Mouse (Mus musculus) Patski (cell line): ENCODE measurements around the gene Rd3. TPM values are rescaled to one million over a fixed set of nuclear protein-coding genes. Genes with fewer than 3 reads are reported as not detected.

Source experiments
- ATAC-seq: fragments of 100-300 bp; one replicate; pipeline ENCODE4 v1.8.0; 2021
- CTCF ChIA-PET: fragments of 350-600 bp; sonication (Branson Sonifier 250); formaldehyde crosslinking; loops from one replicate; lab custom pipeline; 2022; ENCODE audit warnings: inconsistent platforms; lab: Charles Lee
- POLR2A ChIA-PET: fragments of 350-600 bp; sonication (Branson Sonifier 250); formaldehyde crosslinking; loops from one replicate; lab custom pipeline; 2022; ENCODE audit warnings: antibody characterized with exemption, inconsistent platforms; lab: Charles Lee
- DNase-seq: peaks from one replicate; pipeline ENCODE4 v3.0.0-alpha.2; 2011; ENCODE audit warnings: low read depth, low spot score
- H3K27me3 ChIP-seq: fragments of 371-371 bp; one replicate; pipeline ENCODE4 v1.5.1; 2021
- CTCF ChIP-seq: fragments of 100-300 bp; IDR thresholded peaks from one replicate; pipeline ENCODE4 v1.5.1; 2021
- in situ Hi-C: fragments of 300-500 bp; cut with MboI; formaldehyde crosslinking; loops from 3 replicates; pipeline ENCODE4 v1.11.1; 2018; ENCODE audit warnings: low pct_unique_long_range_greater_than_20kb, mixed read lengths
- polyA plus RNA-seq: library from polyadenylated mRNA; unstranded; gene quantifications from one replicate; pipeline ENCODE4 v1.2.3, GENCODE M21; 2021

Gene Rd3
- polyA plus RNA-seq, 1 experiment from 2014 or later = 0.06 TPM

DNA sequence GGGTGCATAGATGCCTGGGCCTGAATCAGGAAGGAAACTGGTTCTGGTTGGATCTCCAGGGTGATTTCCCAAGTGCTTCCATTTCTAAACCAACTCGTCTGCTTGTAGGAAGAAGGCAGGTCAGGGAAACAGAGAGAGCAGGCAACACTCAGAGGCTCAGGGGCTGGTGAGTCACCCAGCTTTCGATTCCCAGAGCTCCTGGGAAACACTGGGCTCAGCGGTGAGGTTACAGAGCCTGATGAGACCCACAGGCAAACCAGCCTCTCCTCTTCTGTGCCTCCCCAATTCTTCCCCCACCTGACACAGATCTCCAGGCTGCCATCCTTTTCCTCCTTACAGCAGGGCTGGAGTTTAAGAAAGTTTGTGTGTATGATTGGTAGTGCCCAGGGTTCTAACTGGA lies 13.8 kb upstream of the Rd3 start:
- CTCF ChIA-PET = interaction anchor here (0.6 to 4.0 kb wide), 17 partner anchors 8 to 136 kb away, joined by 3 to 84 read pairs (median 4); partner anchors contain the start of gene Traf5
- peak; percentile 48 for DNase-seq
- POLR2A ChIA-PET = interaction anchor here (1.0 to 3.0 kb wide), 3 partner anchors 127 to 129 kb away, joined by 3 to 11 read pairs (median 7); partner anchors contain the start of gene Traf5
- no peak for TF ChIP-seq CTCF
- in situ Hi-C loops = no loop called here
- H3K27me3 ChIP-seq = no peaks in the 10 kb centered on the region
- ATAC-seq = peak; percentile 68

DNA sequence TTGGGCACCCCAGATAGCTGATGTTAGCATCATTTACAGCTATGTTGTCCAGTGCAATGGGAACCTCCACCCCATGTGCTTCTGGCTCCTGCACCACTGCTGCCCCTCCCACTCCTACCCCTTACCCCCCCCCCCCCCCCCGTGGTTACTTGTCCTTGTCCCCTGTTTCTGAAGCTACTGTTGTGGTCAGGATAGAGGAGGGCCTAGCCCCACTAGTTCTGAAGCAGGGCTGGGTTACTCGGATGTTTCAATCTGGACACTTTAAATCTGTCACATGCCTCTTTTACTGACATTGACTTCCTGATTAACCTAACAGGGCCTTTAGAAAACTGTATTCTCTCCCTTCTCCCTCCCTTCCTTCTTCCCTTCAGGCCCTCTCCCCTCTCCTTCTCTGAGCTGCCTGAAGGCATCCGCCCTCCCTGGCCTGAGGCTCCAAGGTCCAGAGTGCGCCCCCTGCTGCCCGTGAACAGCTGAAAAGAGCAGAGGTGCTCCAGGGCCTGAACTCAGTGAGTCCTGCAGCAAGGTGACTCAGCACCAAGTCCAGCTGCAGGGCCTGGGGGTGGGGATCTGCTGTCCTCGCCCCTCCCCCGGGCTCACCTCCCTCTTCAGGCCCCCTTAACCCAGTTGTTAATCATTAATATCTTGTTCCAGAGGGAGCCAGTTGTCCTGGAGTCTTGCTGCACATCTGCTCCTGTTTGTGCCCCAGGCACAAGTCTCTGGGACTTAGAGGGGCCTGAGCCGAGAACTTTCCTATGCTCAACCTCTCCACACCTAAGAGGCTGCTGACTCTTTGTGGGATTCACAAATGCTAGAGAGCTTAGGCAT lies 13.0 kb upstream of the Rd3 start:
- ATAC-seq = peak; percentile 89
- ChIA-PET CTCF (interaction anchor here (0.6 to 4.0 kb wide), 27 partner anchors 9 to 388 kb away, joined by 3 to 84 read pairs (median 5); partner anchors contain the start of genes Dtl, Ints7 and Traf5), POLR2A (interaction anchor here (1.6 to 3.0 kb wide), 2 partner anchors 129 to 130 kb away, joined by 7 to 11 read pairs; partner anchors contain the start of gene Traf5)
- H3K27me3 ChIP-seq = no peaks in the 10 kb centered on the region
- in situ Hi-C loops = no loop called here
- peak; percentile 93 for TF ChIP-seq CTCF
- peak; percentile 50 for DNase-seq

DNA sequence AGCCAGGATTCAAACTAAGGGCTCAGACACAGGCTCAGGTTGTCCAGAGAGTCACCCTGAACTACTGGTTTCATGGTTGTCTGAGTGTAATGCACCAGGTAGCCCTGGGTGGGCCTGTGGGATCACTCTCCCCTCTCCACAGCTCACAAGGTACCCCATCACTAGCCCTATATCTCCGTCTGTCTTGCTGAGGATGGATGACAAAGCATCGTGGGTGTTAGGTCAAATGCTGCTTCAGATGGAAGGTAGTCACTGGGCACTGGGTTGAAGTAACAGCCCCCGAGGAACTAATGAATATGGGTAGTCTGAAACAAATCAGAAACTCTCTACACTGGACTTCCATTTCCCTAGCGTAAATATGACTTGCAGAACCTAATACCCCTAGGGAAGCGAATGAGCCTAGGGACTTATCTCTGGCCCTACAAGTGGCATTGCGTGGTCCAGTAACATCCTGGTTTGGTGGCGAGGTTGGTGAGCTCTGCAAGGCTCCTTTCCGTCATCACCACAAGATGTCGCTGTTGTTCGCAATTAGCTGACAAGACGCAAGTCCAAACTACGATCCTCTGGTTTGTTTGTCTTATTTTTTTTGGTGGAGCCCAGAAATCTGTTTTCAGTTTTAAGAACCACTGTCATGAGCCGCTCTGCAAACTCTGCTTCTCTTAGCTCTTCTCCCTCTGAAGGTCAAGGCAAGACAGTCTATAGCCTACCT lies 12.2 kb upstream of the Rd3 start:
- in situ Hi-C loops = loop anchor here (5.0 kb wide), 1 partner anchor 127 kb away; the partner anchor contains the start of gene Traf5
- peak; percentile 91 for TF ChIP-seq CTCF
- no peak for ATAC-seq
- DNase-seq = peak; percentile 56
- no peaks in the 10 kb centered on the region for H3K27me3 ChIP-seq
- ChIA-PET CTCF (interaction anchor here (0.7 to 4.0 kb wide), 30 partner anchors 9 to 389 kb away, joined by 3 to 84 read pairs (median 5); partner anchors contain the start of genes Dtl, Ints7 and Traf5), POLR2A (interaction anchor here (0.6 to 3.0 kb wide), 4 partner anchors 127 to 305 kb away, joined by 3 to 11 read pairs (median 3); partner anchors contain the start of gene Traf5)

DNA sequence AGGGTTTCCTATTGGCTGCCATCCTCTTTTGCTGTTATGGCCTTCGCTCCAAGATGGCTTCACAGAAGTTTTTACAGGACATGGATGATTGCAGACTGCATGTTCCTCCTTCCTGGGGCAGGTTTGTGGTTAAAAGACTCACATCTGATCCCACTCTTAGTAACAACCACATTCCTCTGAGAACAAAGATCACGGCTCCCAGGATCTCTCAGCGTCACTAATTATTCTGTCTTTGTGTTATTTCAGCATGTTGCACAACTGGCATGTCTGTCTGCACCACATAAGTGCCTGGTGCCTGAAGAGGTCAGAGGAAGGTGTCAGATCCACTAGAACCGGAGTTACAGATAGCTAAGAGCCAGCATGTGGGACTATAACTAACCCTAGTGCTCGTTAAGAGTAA lies 7.2 kb upstream of the Rd3 start:
- DNase-seq (peak; percentile 87), ATAC-seq (peak; percentile 82)
- H3K27me3 ChIP-seq = no peaks in the 10 kb centered on the region
- ChIA-PET POLR2A (no interaction called here), CTCF (interaction anchor here (2.5 kb wide), 1 partner anchor 123 kb away, joined by 9 read pairs; the partner anchor contains the start of gene Traf5)
- no peak for TF ChIP-seq CTCF
- in situ Hi-C loops = loop anchor here (5.0 kb wide), 1 partner anchor 122 kb away; the partner anchor contains the start of gene Traf5

DNA sequence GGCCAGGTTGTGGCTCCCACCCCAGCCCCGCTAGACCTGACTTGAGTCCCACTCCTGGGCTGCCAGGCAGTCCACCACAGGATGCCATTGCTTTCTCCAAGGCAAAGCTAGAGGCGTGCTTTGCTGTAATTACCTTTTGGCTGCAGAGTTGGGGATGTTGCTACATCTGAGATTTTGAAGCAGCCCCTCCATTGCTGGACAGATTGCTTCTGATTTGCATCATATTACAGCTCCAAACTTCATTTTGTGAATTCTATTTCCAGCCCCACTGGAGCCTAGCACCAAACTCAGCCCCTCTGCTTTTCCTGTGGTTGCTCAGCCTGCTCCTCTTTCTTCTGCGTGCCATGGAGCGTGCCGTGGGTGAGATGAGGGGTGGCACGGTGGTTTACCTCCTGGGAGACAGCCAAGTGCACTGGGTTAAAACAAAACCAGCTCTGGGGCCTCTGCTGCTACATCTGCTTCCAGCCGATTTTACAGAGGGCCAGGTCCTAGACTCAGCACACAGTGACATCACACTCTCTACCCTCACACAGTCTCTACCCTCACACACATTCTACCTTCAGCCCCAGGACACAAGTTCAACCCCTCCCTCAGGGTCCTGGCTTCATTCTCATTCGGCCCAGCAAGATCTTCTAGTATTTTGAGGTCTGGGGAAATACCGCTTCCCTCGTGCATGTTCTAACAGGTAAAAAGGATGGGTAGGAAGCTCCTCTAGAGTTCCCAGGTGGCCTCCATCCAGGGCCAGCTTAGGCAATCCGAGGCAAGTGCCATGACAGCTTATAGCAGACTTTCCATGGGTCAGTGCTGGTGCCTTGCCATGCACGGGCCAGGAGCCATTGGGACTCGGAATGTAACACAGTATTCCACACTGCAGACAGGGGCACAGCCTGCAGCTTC lies 2.4 kb upstream of the Rd3 start:
- peaks cover 4% of the 10 kb centered on the region for H3K27me3 ChIP-seq
- CTCF ChIA-PET = interaction anchor here (0.8 to 2.1 kb wide), 8 partner anchors 10 to 140 kb away, joined by 3 to 12 read pairs (median 4); partner anchors contain the start of gene Traf5
- in situ Hi-C loops = no loop called here
- TF ChIP-seq CTCF = no peak
- POLR2A ChIA-PET = interaction anchor here (0.6 to 1.5 kb wide), 2 partner anchors 116 to 165 kb away, joined by 3 read pairs; no protein-coding TSS in a partner anchor
- DNase-seq (peak; percentile 68), ATAC-seq (peak; percentile 72)

DNA sequence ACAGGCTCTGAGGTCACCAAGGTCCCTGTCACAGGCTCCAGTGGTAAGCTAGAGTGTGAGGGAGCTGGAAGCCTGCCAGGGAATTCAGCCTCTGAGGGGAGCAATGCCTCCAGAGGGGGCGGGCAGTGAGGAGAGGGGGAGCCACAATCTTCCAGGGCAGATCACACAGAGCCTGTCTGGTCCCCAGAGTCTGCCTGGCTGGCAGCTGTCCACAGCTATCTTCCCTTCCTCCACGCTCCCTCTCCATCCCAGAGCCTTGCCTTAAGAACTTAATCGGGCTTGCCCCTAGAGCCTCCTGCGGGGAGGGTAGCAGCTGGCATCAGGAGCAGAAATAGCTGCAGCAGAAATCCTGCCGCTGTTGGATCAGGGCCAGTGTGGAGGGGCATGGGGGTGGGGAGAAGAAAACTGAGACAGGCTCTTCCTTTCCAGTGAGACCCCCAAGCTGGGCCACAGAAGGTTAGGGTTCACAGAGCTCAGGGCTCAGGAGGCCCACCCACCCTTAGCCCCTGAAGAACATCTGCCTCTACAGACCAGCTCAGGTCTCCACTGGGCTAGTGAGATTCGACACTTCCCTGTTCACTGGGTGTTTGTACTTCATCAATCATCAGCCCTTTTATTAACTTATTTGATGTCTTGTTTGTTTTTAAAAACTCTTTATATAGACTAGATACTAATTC lies 4.4 kb downstream of the Rd3 start:
- ChIA-PET POLR2A (interaction anchor here (1.0 kb wide), 1 partner anchor 146 kb away, joined by 3 read pairs; no protein-coding TSS in a partner anchor), CTCF (interaction anchor here (1.0 kb wide), 1 partner anchor 16 kb away, joined by 3 read pairs; no protein-coding TSS in a partner anchor)
- DNase-seq (peak; percentile 55), ATAC-seq (peak; percentile 24)
- in situ Hi-C loops = no loop called here
- no peak for TF ChIP-seq CTCF
- no peaks in the 10 kb centered on the region for H3K27me3 ChIP-seq

DNA sequence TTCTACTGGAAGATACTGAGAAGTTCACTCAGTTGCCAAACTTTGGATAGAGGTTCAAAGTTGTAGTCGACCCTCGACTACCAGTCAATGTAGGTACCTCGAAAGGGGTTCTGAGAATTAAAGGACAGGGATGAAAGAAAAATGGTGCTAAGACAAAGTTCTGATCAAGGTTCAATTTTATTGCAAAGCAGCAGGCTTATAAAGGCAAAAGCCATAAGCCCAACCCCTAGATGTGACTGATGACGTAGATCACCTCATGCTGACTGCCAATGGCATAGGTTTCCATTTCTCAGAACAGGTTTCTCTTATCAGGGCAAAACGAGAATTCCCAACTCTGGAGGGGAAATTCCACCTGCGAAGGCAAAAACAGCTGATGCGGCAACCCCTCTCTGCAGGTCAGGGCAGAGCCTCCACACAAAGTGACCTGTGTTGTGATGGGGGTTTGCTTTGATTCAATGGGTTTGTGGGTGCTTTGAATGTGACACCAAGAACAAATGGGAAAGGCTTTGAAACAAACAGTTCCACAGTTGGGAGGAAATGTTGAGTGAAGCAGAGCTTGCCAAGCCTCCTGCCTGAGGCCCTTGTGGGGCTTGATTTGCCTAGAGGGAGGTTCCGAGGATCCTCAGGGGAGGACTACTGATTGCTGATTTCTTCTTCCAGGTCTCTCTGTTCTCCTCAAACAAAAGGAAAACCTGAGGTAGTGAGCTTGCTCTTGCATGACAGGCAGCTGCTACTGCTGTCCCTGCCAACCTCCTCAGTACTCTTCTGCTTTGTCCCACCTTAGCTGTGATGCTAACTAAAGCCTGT lies 9.7 kb downstream of the Rd3 start:
- ATAC-seq (no peak), DNase-seq (no peak)
- H3K27me3 ChIP-seq = no peaks in the 10 kb centered on the region
- TF ChIP-seq CTCF = no peak
- ChIA-PET POLR2A (interaction anchor here (1.0 kb wide), 1 partner anchor 151 kb away, joined by 3 read pairs; no protein-coding TSS in a partner anchor), CTCF (interaction anchor here (1.0 kb wide), 1 partner anchor 22 kb away, joined by 3 read pairs; no protein-coding TSS in a partner anchor)
- in situ Hi-C loops = no loop called here

DNA sequence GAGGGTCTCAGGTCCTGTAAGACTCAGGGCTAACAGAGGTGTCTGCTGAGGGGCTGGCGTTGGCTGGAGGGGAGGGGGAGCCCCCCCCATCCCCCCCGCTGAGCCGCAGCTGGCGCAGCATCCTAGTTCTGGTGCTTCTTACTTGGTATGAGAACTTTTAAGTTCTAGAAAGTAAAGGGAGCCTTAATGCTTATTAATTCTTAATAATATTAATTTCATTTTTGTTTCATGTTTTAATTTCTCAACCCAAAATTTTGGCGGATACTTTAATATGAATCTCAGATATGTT lies 10.3 kb downstream of the Rd3 start:
- CTCF ChIA-PET = interaction anchor here (1.0 to 1.6 kb wide), 2 partner anchors 23 to 66 kb away, joined by 3 to 4 read pairs; no protein-coding TSS in a partner anchor
- H3K27me3 ChIP-seq = no peaks in the 10 kb centered on the region
- DNase-seq (no peak), ATAC-seq (no peak)
- POLR2A ChIA-PET = interaction anchor here (1.0 kb wide), 1 partner anchor 152 kb away, joined by 3 read pairs; no protein-coding TSS in a partner anchor
- in situ Hi-C loops = no loop called here
- TF ChIP-seq CTCF = no peak
